Mouse (Mus musculus) layer of hippocampus, postnatal 14 days (tissue): Measurements from ENCODE around the gene Tmem107. TPM values are rescaled to one million over a fixed set of nuclear protein-coding genes. Genes with fewer than 3 reads are reported as not detected.

ENCODE experiments used
- DNase-seq, 2 experiments: peaks; one replicate each; pipeline ENCODE4 v3.0.0; 2021 to 2022; ENCODE audit warnings: low spot score in 2 of 2, mixed read lengths in 1 of 2
- total RNA-seq, 2 experiments: library from RNA; stranded (reverse); gene quantifications; 2 replicates each; pipeline ENCODE4 v1.2.3; 2021

Gene Tmem107
- total RNA-seq, 2 experiments from 2014 or later = 13.5 to 13.7 TPM

- DNase-seq = peak; percentile 93 to 98
These were observed 11.1 kb upstream of the Tmem107 start, which contains the start of gene Borcs6 for GRCm38 (mm10) chr11:69059357-69059974. TSS of gene Borcs6 (plus strand) at chr11:69059717.

GRCm38 (mm10) chr11:69059975-69060411, 10.6 kb upstream of the Tmem107 start:
- DNase-seq = no peak

- DNase-seq = peak in 1 of 2 experiments; percentile 25
These were observed 10.0 kb upstream of the Tmem107 start for GRCm38 (mm10) chr11:69060448-69061254.

DNA sequence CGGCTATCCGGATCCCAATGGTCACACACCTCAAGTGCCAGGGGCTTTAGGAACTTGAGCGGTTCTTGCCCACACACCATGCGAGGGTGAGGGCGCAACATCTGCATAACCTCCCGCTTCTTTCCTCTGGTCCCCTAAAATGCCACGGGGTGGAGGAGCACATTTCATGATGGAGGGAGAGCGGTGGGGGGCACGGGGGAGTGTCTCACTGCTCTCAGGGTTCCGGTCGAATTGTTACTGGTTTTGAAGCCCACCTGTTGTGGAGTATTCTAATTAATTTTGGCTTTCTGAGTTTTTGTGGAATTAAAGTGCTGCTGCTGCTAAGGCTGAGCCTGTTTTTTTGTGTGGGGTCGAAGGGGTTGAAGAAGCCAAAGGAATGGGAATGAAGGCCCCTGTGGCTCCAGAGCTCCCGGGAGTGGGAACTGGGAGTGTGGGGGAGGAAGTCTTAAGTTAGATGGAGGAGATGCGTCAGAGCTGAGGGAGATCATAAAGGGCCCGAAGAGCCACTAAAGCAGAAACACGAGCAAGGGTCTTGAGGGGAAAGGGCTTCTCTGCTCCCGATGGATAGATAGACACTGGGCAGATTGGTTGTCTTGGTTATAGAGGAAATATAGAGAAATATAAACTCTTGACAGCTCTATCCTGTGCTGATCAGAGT, 9.2 kb upstream of the Tmem107 start:
- no peak for DNase-seq

DNA sequence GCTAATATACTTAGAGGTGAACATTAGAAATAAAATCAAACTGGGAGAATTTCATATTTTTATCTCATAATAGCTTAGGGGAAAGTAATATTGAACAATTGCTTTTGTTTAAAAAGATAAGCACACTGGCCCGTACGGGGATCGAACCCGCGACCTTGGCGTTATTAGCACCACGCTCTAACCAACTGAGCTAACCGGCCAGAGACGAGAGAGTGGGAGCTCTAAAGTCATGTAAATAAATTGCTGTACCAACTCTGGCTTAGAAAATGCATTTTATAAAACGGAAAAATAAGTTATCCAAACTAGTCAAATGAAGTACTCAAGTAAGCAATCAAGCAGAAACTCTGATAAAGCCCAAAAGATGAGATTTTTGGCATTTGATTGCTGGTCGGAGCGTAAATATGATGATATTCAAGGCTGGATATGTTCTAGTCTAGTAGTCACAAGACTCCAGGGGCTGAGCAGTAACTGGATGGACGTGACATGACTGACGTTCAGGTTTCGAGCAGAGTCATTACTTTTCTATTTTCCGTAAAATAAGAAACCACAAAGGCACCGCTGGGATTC, 8.3 kb upstream of the Tmem107 start:
- peak; percentile 65 to 88 for DNase-seq

- DNase-seq = peak; percentile 97 to 98
These were observed 7.8 kb upstream of the Tmem107 start for GRCm38 (mm10) chr11:69062761-69063224.

DNA sequence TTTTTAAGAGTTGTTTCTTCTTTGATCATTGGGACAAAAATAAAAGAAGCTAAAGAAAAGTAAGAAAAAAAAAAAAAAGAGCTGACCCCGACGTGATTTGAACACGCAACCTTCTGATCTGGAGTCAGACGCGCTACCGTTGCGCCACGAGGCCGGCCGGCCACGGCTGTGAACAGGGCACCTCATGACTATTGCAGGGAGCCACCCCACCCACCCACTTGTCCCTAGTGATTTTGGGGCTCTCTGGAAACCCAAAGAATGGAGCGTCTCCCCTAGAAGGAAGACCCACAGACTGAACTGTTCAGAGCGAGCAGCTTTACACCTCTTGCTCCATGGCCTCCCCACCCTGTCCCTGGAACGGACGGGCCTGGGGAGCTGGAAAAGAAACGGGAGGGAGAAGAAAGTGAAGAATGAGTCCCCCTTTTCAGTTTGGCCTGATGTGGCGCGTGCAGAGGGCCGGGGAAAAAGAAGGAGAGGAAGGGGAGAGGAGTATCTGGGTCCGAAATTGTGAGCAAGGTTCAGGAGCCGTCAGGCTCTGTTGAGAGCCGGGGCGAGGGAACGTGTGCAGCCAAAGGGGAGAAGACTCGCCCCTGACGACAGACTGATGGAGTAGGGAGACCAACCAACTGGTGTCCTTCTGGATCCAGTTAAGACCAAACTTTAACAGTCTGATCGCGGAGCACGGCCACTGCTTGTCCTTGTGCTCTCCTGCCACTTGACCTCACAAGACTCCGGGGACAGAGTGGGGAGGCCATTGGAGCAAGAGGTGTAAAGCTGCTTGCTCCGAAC, 7.0 kb upstream of the Tmem107 start:
- peak; percentile 80 to 82 for DNase-seq

DNA sequence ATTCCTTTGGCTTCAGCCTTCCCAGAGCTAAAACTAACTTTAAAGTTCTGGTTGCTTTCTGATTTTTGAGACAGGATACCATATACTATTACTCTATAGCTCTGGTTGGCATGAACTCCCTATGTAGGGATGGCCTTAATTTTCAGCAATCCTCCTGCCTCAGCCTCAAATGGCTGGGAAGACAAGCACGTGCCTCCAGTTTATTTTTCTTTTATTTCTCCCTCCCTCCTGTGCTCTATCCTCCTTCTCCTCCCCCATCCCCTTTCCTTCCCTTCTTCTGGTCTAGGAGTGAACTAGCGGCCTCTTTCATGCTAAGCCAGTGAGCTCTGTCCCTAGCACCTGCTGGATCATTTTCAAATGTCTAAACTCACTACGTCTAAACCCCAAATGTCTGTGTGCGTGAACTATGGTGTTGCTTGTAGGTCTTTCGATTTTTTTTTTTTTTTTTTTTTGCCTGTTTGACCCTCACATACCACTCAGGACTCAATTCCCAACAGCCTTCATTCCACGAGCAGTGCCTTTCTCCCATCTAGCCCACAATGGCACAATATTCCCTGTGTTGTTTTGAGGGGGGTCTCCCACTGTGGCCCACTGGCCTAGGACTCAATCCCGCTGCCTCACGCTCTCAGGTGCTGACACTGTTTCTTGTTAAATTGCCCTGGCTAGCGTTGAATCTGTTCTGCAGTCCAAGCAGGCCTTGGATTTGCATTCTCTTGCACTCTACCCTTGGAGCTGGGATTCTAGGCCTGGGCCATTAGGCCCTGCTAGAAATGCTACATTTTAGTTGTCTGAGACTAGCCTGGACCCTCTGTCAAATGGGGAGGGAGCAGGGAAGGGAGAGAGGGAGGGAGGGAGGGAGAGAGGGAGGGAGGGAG, 6.1 kb upstream of the Tmem107 start:
- no peak for DNase-seq

DNA sequence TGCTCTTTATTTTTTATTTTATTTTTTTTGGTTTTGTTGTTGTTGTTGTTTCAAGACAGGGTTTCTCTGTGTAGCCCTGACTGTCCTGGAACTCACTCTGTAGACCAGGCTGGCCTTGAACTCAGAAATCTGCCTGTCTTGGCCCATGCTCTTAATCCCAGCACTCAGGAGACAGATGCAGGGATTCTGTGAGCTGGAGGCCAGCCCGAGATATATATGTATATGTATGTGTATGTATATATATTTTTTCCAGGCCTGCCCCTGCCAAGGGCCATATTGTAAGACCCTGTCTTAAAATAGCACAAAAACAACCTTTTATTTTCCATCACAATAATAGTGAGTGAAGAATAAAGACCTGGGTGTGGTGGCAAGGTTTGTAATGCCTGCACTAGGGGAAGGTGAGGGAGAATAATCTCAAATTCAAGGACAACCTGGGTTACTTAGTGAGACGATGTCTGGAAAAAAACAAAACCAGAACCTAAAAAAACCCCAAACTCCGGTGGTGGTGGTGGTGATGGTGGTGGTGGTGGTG, 5.1 kb upstream of the Tmem107 start:
- no peak for DNase-seq

DNA sequence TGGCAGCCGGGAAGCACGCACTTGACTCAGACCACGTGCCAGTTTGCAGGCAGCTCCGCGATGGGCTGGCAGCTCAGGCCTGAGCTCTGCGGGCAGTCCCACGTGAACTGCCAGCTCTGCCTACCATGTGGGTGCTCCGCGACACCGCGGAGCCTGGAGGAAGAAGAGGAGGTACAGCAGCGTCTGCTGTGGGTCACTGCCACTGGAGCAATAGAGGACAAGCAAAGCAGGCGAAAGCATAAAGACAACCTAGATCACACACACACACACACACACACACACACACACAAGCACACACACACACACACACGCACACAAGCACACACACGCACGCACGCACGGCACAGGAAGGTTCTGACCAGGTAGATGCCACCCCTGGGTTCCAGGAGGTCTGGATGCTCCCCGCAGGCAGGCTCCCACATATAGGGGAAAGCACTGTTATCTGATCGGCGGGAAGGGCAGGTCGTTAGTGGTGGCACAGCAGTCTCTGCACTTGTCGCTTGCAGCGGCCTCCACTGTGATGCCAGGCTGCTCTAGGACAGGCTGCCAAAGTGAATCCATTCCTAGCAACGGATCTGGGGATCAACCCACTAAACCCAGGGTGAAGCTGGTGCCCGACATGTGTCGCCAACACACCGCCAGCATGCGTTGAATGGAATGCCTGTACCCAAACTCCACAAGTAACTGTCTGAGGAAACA, 4.3 kb upstream of the Tmem107 start:
- peak in 1 of 2 experiments; percentile 47 for DNase-seq

- peak; percentile 90 to 92 for DNase-seq
These were observed 3.6 kb upstream of the Tmem107 start for GRCm38 (mm10) chr11:69066956-69067355.

- no peak for DNase-seq
These were observed 3.0 kb upstream of the Tmem107 start for GRCm38 (mm10) chr11:69067601-69068000.

- DNase-seq = no peak
These were observed 513 bp upstream of the Tmem107 start for GRCm38 (mm10) chr11:69070093-69070492.

- no peak for DNase-seq
These were observed 656 bp downstream of the Tmem107 start for GRCm38 (mm10) chr11:69071262-69071661.

GRCm38 (mm10) chr11:69072234-69072633, 1.6 kb downstream of the Tmem107 start:
- no peak for DNase-seq

DNA sequence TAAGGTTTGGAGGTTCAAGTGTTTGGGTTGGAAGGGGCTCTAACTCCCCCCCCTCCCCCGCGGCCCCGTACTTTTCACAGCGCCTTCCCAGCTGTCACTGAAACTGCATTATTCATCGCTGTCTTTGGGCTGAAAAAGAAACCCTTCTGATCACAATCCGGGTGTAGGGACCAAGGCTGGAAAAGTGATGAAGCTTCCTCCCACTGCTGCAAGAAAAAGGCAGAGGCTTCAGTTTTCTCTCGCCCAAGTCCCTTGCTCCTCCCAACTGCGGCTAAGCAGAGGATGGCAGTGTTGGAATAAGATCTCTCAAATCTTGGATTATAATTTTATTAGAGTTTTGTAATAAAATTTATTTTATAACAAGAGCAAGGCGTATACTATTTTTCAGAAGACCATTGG, 2.1 kb downstream of the Tmem107 start:
- no peak for DNase-seq

- peak; percentile 83 to 95 for DNase-seq
These were observed 2.7 kb downstream of the Tmem107 start for GRCm38 (mm10) chr11:69073065-69073888.
